Mouse (Mus musculus) limb, embryonic 14.5 days (tissue): ENCODE results near the gene Numb. TPM values are rescaled to one million over a fixed set of nuclear protein-coding genes. Genes with fewer than 3 reads are reported as not detected.

Experiments
- ATAC-seq: fragments of 200-750 bp; cut with Nextera tagmentation; 2 replicates; pipeline ENCODE4 v1.8.0; 2017; ENCODE audit warnings: low read depth, moderate number of reproducible peaks, moderate TSS enrichment; ENCODE audit not compliant: low FRiP score
- DNase-seq: peaks from one replicate; pipeline ENCODE4 v3.0.0-alpha.2; 2015; ENCODE audit warnings: low spot score
- H3K27ac ChIP-seq: fragments of 300-500 bp; sonication (generic); replicated peaks from 2 replicates; pipeline ENCODE4 v1.5.1; 2014; ENCODE audit warnings: low read depth, mild to moderate bottlenecking, low read length, moderate library complexity, mixed read lengths
- H3K27me3 ChIP-seq: fragments of 300-500 bp; sonication (generic); 2 replicates; pipeline ENCODE4 v1.6.1; 2014; ENCODE audit warnings: low read length, mixed read lengths; ENCODE audit not compliant: control insufficient read depth, insufficient read depth
- H3K36me3 ChIP-seq: fragments of 300-500 bp; sonication (generic); 2 replicates; pipeline ENCODE4 v1.6.1; 2014; ENCODE audit warnings: mild to moderate bottlenecking, low read length, moderate library complexity, mixed read lengths; ENCODE audit not compliant: control insufficient read depth, insufficient read depth
- H3K4me1 ChIP-seq: fragments of 300-500 bp; sonication (generic); 2 replicates; pipeline ENCODE4 v1.6.1; 2014; ENCODE audit warnings: antibody characterized with exemption, low read length, mixed read lengths; ENCODE audit not compliant: control insufficient read depth, insufficient read depth
- H3K4me2 ChIP-seq: fragments of 300-500 bp; sonication (generic); replicated peaks from 2 replicates; pipeline ENCODE4 v1.6.1; 2014; ENCODE audit warnings: low read depth, mild to moderate bottlenecking, low read length, moderate library complexity; ENCODE audit not compliant: severe bottlenecking
- H3K4me3 ChIP-seq: fragments of 300-500 bp; sonication (generic); replicated peaks from 2 replicates; pipeline ENCODE4 v1.5.1; 2014; ENCODE audit warnings: low read length
- H3K9ac ChIP-seq: fragments of 300-500 bp; sonication (generic); 2 replicates; pipeline ENCODE4 v1.6.1; 2014; ENCODE audit warnings: mild to moderate bottlenecking, low read depth, low read length, moderate library complexity; ENCODE audit not compliant: severe bottlenecking
- H3K9me3 ChIP-seq: fragments of 300-500 bp; sonication (generic); 2 replicates; pipeline ENCODE4 v1.6.1; 2016; ENCODE audit warnings: low read length; ENCODE audit not compliant: control insufficient read depth
- POLR2A ChIP-seq: fragments of 200-500 bp; IDR thresholded peaks from 2 replicates; pipeline ENCODE4 v1.8.0; 2012; ENCODE audit warnings: inconsistent platforms, mild to moderate bottlenecking, moderate library complexity, borderline replicate concordance; ENCODE audit not compliant: insufficient read depth, insufficient read length; ENCODE audit errors: extremely low read depth
- WGBS: fragments of 180-500 bp; shearing (Covaris S2); extraction: QIAGEN DNeasy Blood & Tissue Kit; methylation state at CpG from one replicate; pipeline ENCODE4 v1.1.7; 2014; 5-methylcytosine and 5-hydroxymethylcytosine counted together
- polyA plus RNA-seq, 2 experiments: library from polyadenylated mRNA; depleted of rRNA in 1 of 2; stranded (reverse) in 1 of 2; unstranded in 1 of 2; fragments of >200 nt; fragmentation: Nextera tagmentation in 1 of 2; extraction: Ambion mirVana in 1 of 2; gene quantifications; 2 replicates each; pipeline versions ENCODE4 v1.2.1 to v1.2.3; 2012 to 2014

Gene Numb
- polyA plus RNA-seq, 2 experiments: 31.3 to 53.8 TPM

- Histone ChIP-seq H3K9ac (no peak overlapping the region), H3K4me3 (no peak overlapping the region), H3K9me3 (no peaks in the 10 kb centered on the region), H3K36me3 (no peaks in the 10 kb centered on the region), H3K27me3 (no peaks in the 10 kb centered on the region), H3K27ac (no peak overlapping the region), H3K4me2 (no peak overlapping the region), H3K4me1 (no peaks in the 10 kb centered on the region)
- no peak for TF ChIP-seq POLR2A
- WGBS: 97% methylated on average over 3 of the region's 3 CpGs
- no peak for DNase-seq
- ATAC-seq: no peak
Measured at GRCm38 (mm10) chr12:83861880-83862279, 59.9 kb downstream of the Numb start.

GRCm38 (mm10) chr12:83860688-83861087 lies 61.0 kb downstream of the Numb start:
- TF ChIP-seq POLR2A: no peak
- no peaks in the 10 kb centered on the region for H3K9me3 ChIP-seq
- no peak overlapping the region for H3K27ac ChIP-seq
- ATAC-seq (no peak), DNase-seq (no peak)
- H3K4me3 ChIP-seq: no peak overlapping the region
- no peaks in the 10 kb centered on the region for H3K36me3 ChIP-seq
- H3K4me2 ChIP-seq: no peak overlapping the region
- no peaks in the 10 kb centered on the region for H3K27me3 ChIP-seq
- H3K9ac ChIP-seq: no peak overlapping the region
- H3K4me1 ChIP-seq: no peaks in the 10 kb centered on the region

- 91% methylated on average over 2 of the region's 2 CpGs for WGBS
- H3K4me3 ChIP-seq: no peak overlapping the region
- ATAC-seq: no peak
Measured at GRCm38 (mm10) chr12:83858052-83858451, 63.7 kb downstream of the Numb start.

GRCm38 (mm10) chr12:83855211-83855610 lies 66.5 kb downstream of the Numb start:
- no peaks in the 10 kb centered on the region for H3K27me3 ChIP-seq
- no peak overlapping the region for H3K4me3 ChIP-seq
- TF ChIP-seq POLR2A: no peak
- no peaks in the 10 kb centered on the region for H3K4me1 ChIP-seq
- 0 out of 2 replicates have a peak, but pooled peaks cover 3% of the 10 kb centered on the region for H3K36me3 ChIP-seq
- H3K4me2 ChIP-seq: no peak overlapping the region
- H3K9me3 ChIP-seq: no peaks in the 10 kb centered on the region
- 94% methylated on average over 1 of the region's 1 CpGs for WGBS
- ATAC-seq (no peak), DNase-seq (no peak)
- H3K27ac ChIP-seq: no peak overlapping the region
- no peak overlapping the region for H3K9ac ChIP-seq

More at GRCm38 (mm10) chr12:83858052-83858451, 63.7 kb downstream of the Numb start:
- DNase-seq: no peak
- Histone ChIP-seq H3K4me1 (no peaks in the 10 kb centered on the region), H3K9me3 (no peaks in the 10 kb centered on the region), H3K27me3 (no peaks in the 10 kb centered on the region), H3K36me3 (no peaks in the 10 kb centered on the region), H3K9ac (no peak overlapping the region), H3K4me2 (no peak overlapping the region), H3K27ac (no peak overlapping the region)
- TF ChIP-seq POLR2A: no peak

GRCm38 (mm10) chr12:83854281-83854680 lies 67.5 kb downstream of the Numb start:
- Histone ChIP-seq H3K9ac (no peak overlapping the region), H3K4me1 (no peaks in the 10 kb centered on the region), H3K4me3 (no peak overlapping the region), H3K27me3 (no peaks in the 10 kb centered on the region), H3K4me2 (no peak overlapping the region), H3K36me3 (0 out of 2 replicates have a peak, but pooled peaks cover 5% of the 10 kb centered on the region), H3K9me3 (no peaks in the 10 kb centered on the region), H3K27ac (no peak overlapping the region)
- DNase-seq: no peak
- no peak for TF ChIP-seq POLR2A
- ATAC-seq: no peak
- 83% methylated on average over 3 of the region's 3 CpGs for WGBS
